Mouse (Mus musculus): ENCODE measurements at regions not wholly inside any gene's neighbourhood (a gene's known extent, or its start where the extent isn't known, plus 50 kb on each side); places are given as distances from the start of the nearest gene placed in this dataset. TPM values are rescaled to one million over a fixed set of nuclear protein-coding genes. Genes with fewer than 3 reads are reported as not detected.

- Histone ChIP-seq H3K27me3 (peaks cover 4% of the 10 kb centered on the region; the same call in 1 of the 2 replicates), H3K4me2 (no peak overlapping the region), H3K27ac (no peak overlapping the region), H3K4me3 (replicated peaks) (no peak overlapping the region), H3K36me3 (no peaks in the 10 kb centered on the region), H3K9ac (replicated peaks) (no peak overlapping the region), H3K9me3 (no peaks in the 10 kb centered on the region), H3K4me1 (replicated peaks) (no peaks in the 10 kb centered on the region)
- WGBS, result 79% methylated on average over 4 of the region's 4 CpGs
- ATAC-seq (ENCODE audit: insufficient number of reproducible peaks, insufficient read depth, low FRiP score, low TSS enrichment, low read depth), result no peak
Observed at GRCm38 (mm10) chr4:101319681-101320220, 54.7 kb upstream of the Jak1 start.

GRCm38 (mm10) chr4:101318836-101319235 is 53.8 kb upstream of the Jak1 start:
- ATAC-seq (ENCODE audit: insufficient number of reproducible peaks, insufficient read depth, low FRiP score, low TSS enrichment, low read depth), result no peak
- Histone ChIP-seq H3K27ac (no peak overlapping the region), H3K4me2 (no peak overlapping the region), H3K9ac (replicated peaks) (no peak overlapping the region), H3K4me3 (replicated peaks) (no peak overlapping the region), H3K4me1 (replicated peaks) (no peaks in the 10 kb centered on the region), H3K27me3 (peaks cover 13% of the 10 kb centered on the region), H3K9me3 (no peaks in the 10 kb centered on the region), H3K36me3 (no peaks in the 10 kb centered on the region)
- 89% methylated on average over 1 of the region's 1 CpGs for WGBS

- no peak overlapping the region for H3K9ac ChIP-seq (replicated peaks)
- no peak for ATAC-seq (ENCODE audit: insufficient number of reproducible peaks, insufficient read depth, low FRiP score, low TSS enrichment, low read depth)
- 62% methylated on average over 6 of the region's 6 CpGs for WGBS
Observed at GRCm38 (mm10) chr4:101316061-101316460, 51.0 kb upstream of the Jak1 start.

More at GRCm38 (mm10) chr4:101316061-101316460, 51.0 kb upstream of the Jak1 start:
- no peak overlapping the region for H3K4me2 ChIP-seq
- H3K36me3 ChIP-seq, result no peaks in the 10 kb centered on the region
- no peak overlapping the region for H3K4me3 ChIP-seq (replicated peaks)
- H3K27me3 ChIP-seq, result peaks cover 30% of the 10 kb centered on the region
- no peak overlapping the region for H3K27ac ChIP-seq
- no peaks in the 10 kb centered on the region for H3K9me3 ChIP-seq
- H3K4me1 ChIP-seq (replicated peaks), result no peaks in the 10 kb centered on the region

MicroRNAs encoded in the stretch of these regions (microRNA counts, 519-probe panel; counts per million panel counts)
- microRNA mmu-miR-101a, result not detected

Small RNA genes in the stretch of these regions (microRNA-seq; reads per million reads assigned to microRNA genes)
- 147 reads per million, percentile 57 among the genes with 10 or more reads in this experiment for gene Mir101a

All from limb, embryonic 12.5 days (tissue).